Comparison of ENCODE assay signal across 15 mouse cellular contexts in genomic region chr14:48896235-48896634, GRCm38 (mm10).
DNase-seq lines count a peak whose midpoint lies in the region; ATAC-seq lines count a peak whose summit lies in the region.
"Had no signal": no experiment of that assay in that cellular context is flagged by ENCODE, and none has a peak within 500 bp of the region (broad histone marks: within the 10 kb centered on the region; RNA-seq: fewer than 3 reads in every experiment).

No protein-coding gene starts in this region.

- WGBS in kidney, embryonic 15.5 days, result 92% methylated on average over 7 of the region's 7 CpGs

- H3K27me3 ChIP-seq in kidney, embryonic 15.5 days, result peaks cover 47% of the 10 kb centered on the region

- no peak overlapping the region for H3K4me3 ChIP-seq in kidney, embryonic 15.5 days (replicated peaks)
- H3K4me3 ChIP-seq: forebrain, embryonic 15.5 days; heart, embryonic 10.5 days; midbrain, embryonic 12.5 days had no signal

- no peak overlapping the region for H3K9ac ChIP-seq in kidney, embryonic 15.5 days
- H3K9ac ChIP-seq: forebrain, embryonic 15.5 days; lung, embryonic 14.5 days; midbrain, embryonic 12.5 days had no signal

- intact Hi-C loops in heart, postnatal 25 days (cut with DNase I), result no loop called here

- no peak overlapping the region for H3K27ac ChIP-seq in kidney, embryonic 15.5 days
- H3K27ac ChIP-seq: forebrain, embryonic 15.5 days; heart, embryonic 10.5 days; midbrain, embryonic 12.5 days had no signal

- no peaks in the 10 kb centered on the region for H3K4me1 ChIP-seq in kidney, embryonic 15.5 days
- H3K4me1 ChIP-seq: forebrain, embryonic 15.5 days; heart, embryonic 10.5 days had no signal

- ATAC-seq in megakaryocyte, adult 5-6 weeks (ENCODE audit: poor library complexity, severe bottlenecking), result peak; percentile 90
- ATAC-seq in kidney, embryonic 15.5 days (replicated peaks; ENCODE audit: low FRiP score), result no peak
- ATAC-seq: CD4-positive, CD25-positive, alpha-beta regulatory T cell, adult 4 months; forebrain, embryonic 15.5 days had no signal

- DNase-seq in heart, adult 8-10 months (ENCODE audit: low spot score), result peak; percentile 12
- no peak for DNase-seq in heart, postnatal 25 days (ENCODE audit: low spot score)
- DNase-seq in 3T3-L1 (ENCODE audit: low read depth, low spot score) (peak; percentile 53), NIH3T3 (ENCODE audit: low read depth) (peak; percentile 46)
- no peak for DNase-seq in spleen, postnatal 10 days (ENCODE audit: low spot score in 2 of 2)
- DNase-seq: cerebellum, adult 18-20 months; lung, embryonic 14.5 days; right cerebral cortex, postnatal 25 days; thymus, postnatal 4 days had no signal

- no peak overlapping the region for H3K4me2 ChIP-seq in kidney, embryonic 15.5 days
- H3K4me2 ChIP-seq: forebrain, embryonic 15.5 days; lung, embryonic 14.5 days; midbrain, embryonic 12.5 days had no signal

- no peaks in the 10 kb centered on the region for H3K9me3 ChIP-seq in kidney, embryonic 15.5 days (replicated peaks)
- H3K9me3 ChIP-seq: heart, embryonic 10.5 days had no signal

- H3K36me3 ChIP-seq in kidney, embryonic 15.5 days, result no peaks in the 10 kb centered on the region
- H3K36me3 ChIP-seq: forebrain, embryonic 15.5 days; heart, embryonic 10.5 days; midbrain, embryonic 12.5 days had no signal

Comparison
In these comparisons a context has a peak if more than half of its experiments do, and no peak if none do; other contexts are left out.
1. DNase-seq: peak in heart, adult 8-10 months (single experiment), 3T3-L1 (single experiment) and NIH3T3 (single experiment); none in heart, postnatal 25 days (single experiment) and spleen, postnatal 10 days (0 of 2).